Mouse (Mus musculus): ENCODE measurements at regions not wholly inside any gene's neighbourhood (a gene's known extent, or its start where the extent isn't known, plus 50 kb on each side); places are given as distances from the start of the nearest gene placed in this dataset.

GRCm38 (mm10) chr8:80422190-80422589, 71.4 kb upstream of the Gypa start:
- ATAC-seq (ENCODE audit: low FRiP score): no peak
- Histone ChIP-seq H3K4me1 (replicated peaks) (no peaks in the 10 kb centered on the region), H3K9ac (no peak overlapping the region), H3K4me3 (no peak overlapping the region), H3K36me3 (no peaks in the 10 kb centered on the region), H3K9me3 (no peaks in the 10 kb centered on the region), H3K27me3 (no peaks in the 10 kb centered on the region), H3K4me2 (no peak overlapping the region), H3K27ac (no peak overlapping the region)
- 88% methylated on average over 6 of the region's 6 CpGs for WGBS

- Histone ChIP-seq H3K9ac (no peak overlapping the region), H3K4me2 (no peak overlapping the region), H3K27ac (no peak overlapping the region), H3K9me3 (no peaks in the 10 kb centered on the region), H3K27me3 (no peaks in the 10 kb centered on the region), H3K4me1 (replicated peaks) (no peaks in the 10 kb centered on the region), H3K4me3 (no peak overlapping the region), H3K36me3 (no peaks in the 10 kb centered on the region)
- 92% methylated on average over 4 of the region's 4 CpGs for WGBS
- ATAC-seq (ENCODE audit: low FRiP score): no peak
Measured at GRCm38 (mm10) chr8:80416121-80416520, 77.5 kb upstream of the Gypa start.

- H3K36me3 ChIP-seq: no peaks in the 10 kb centered on the region
- ATAC-seq (ENCODE audit: low FRiP score): no peak
- no peak overlapping the region for H3K4me3 ChIP-seq
- H3K9me3 ChIP-seq: no peaks in the 10 kb centered on the region
- no peak overlapping the region for H3K9ac ChIP-seq
- 84% methylated on average over 2 of the region's 2 CpGs for WGBS
- no peaks in the 10 kb centered on the region for H3K27me3 ChIP-seq
- H3K4me2 ChIP-seq: no peak overlapping the region
- no peak overlapping the region for H3K27ac ChIP-seq
- H3K4me1 ChIP-seq (replicated peaks): no peaks in the 10 kb centered on the region
Measured at GRCm38 (mm10) chr8:80399594-80400207, 93.9 kb upstream of the Gypa start.

GRCm38 (mm10) chr8:80395010-80395409, 98.6 kb upstream of the Gypa start:
- no peaks in the 10 kb centered on the region for H3K27me3 ChIP-seq
- WGBS: 77% methylated on average over 5 of the region's 5 CpGs

GRCm38 (mm10) chr8:80393111-80393510, 100.5 kb upstream of the Gypa start:
- Histone ChIP-seq H3K4me2 (no peak overlapping the region), H3K4me3 (no peak overlapping the region), H3K27ac (no peak overlapping the region), H3K9me3 (no peaks in the 10 kb centered on the region), H3K27me3 (no peaks in the 10 kb centered on the region), H3K4me1 (replicated peaks) (no peaks in the 10 kb centered on the region), H3K36me3 (no peaks in the 10 kb centered on the region), H3K9ac (no peak overlapping the region)
- no peak for ATAC-seq (ENCODE audit: low FRiP score)
- WGBS: 75% methylated on average over 3 of the region's 3 CpGs

More at GRCm38 (mm10) chr8:80395010-80395409, 98.6 kb upstream of the Gypa start:
- no peak overlapping the region for H3K4me3 ChIP-seq
- no peaks in the 10 kb centered on the region for H3K36me3 ChIP-seq
- ATAC-seq (ENCODE audit: low FRiP score): no peak
- H3K4me2 ChIP-seq: no peak overlapping the region
- H3K9ac ChIP-seq: no peak overlapping the region
- no peaks in the 10 kb centered on the region for H3K4me1 ChIP-seq (replicated peaks)
- H3K27ac ChIP-seq: no peak overlapping the region
- H3K9me3 ChIP-seq: no peaks in the 10 kb centered on the region

- H3K4me3 ChIP-seq: no peak overlapping the region
- H3K27me3 ChIP-seq: no peaks in the 10 kb centered on the region
- H3K9me3 ChIP-seq: no peaks in the 10 kb centered on the region
- no peaks in the 10 kb centered on the region for H3K4me1 ChIP-seq (replicated peaks)
- 93% methylated on average over 2 of the region's 2 CpGs for WGBS
- H3K4me2 ChIP-seq: no peak overlapping the region
- no peak overlapping the region for H3K27ac ChIP-seq
- no peak for ATAC-seq (ENCODE audit: low FRiP score)
- no peaks in the 10 kb centered on the region for H3K36me3 ChIP-seq
- no peak overlapping the region for H3K9ac ChIP-seq
Measured at GRCm38 (mm10) chr8:80369221-80369620, 124.4 kb upstream of the Gypa start.

- Histone ChIP-seq H3K27ac (no peak overlapping the region), H3K4me2 (no peak overlapping the region), H3K9ac (no peak overlapping the region), H3K9me3 (no peaks in the 10 kb centered on the region), H3K4me3 (no peak overlapping the region), H3K4me1 (replicated peaks) (no peaks in the 10 kb centered on the region), H3K36me3 (no peaks in the 10 kb centered on the region), H3K27me3 (no peaks in the 10 kb centered on the region)
- WGBS: 84% methylated on average over 7 of the region's 7 CpGs
- ATAC-seq (ENCODE audit: low FRiP score): no peak
Measured at GRCm38 (mm10) chr8:80364059-80364458, 129.5 kb upstream of the Gypa start.

- Histone ChIP-seq H3K4me3 (no peak overlapping the region), H3K4me1 (replicated peaks) (no peaks in the 10 kb centered on the region), H3K27me3 (no peaks in the 10 kb centered on the region), H3K4me2 (no peak overlapping the region), H3K36me3 (no peaks in the 10 kb centered on the region), H3K27ac (no peak overlapping the region), H3K9me3 (no peaks in the 10 kb centered on the region), H3K9ac (no peak overlapping the region)
- ATAC-seq (ENCODE audit: low FRiP score): no peak
- WGBS: 94% methylated on average over 4 of the region's 4 CpGs
Measured at GRCm38 (mm10) chr8:80343299-80343698, 150.3 kb upstream of the Gypa start.

GRCm38 (mm10) chr8:80337872-80338271, 155.7 kb upstream of the Gypa start:
- H3K4me2 ChIP-seq: no peak overlapping the region
- no peaks in the 10 kb centered on the region for H3K4me1 ChIP-seq (replicated peaks)
- no peak overlapping the region for H3K27ac ChIP-seq
- H3K4me3 ChIP-seq: no peak overlapping the region
- H3K36me3 ChIP-seq: no peaks in the 10 kb centered on the region
- WGBS: 81% methylated on average over 2 of the region's 2 CpGs
- no peak for ATAC-seq (ENCODE audit: low FRiP score)
- no peak overlapping the region for H3K9ac ChIP-seq
- no peaks in the 10 kb centered on the region for H3K9me3 ChIP-seq
- no peaks in the 10 kb centered on the region for H3K27me3 ChIP-seq

GRCm38 (mm10) chr8:80328676-80329075, 164.9 kb upstream of the Gypa start:
- WGBS: 83% methylated on average over 2 of the region's 2 CpGs
- no peak for ATAC-seq (ENCODE audit: low FRiP score)
- Histone ChIP-seq H3K4me3 (no peak overlapping the region), H3K36me3 (no peaks in the 10 kb centered on the region), H3K4me2 (no peak overlapping the region), H3K9ac (no peak overlapping the region), H3K27ac (no peak overlapping the region), H3K4me1 (replicated peaks) (no peaks in the 10 kb centered on the region), H3K27me3 (no peaks in the 10 kb centered on the region), H3K9me3 (no peaks in the 10 kb centered on the region)

GRCm38 (mm10) chr8:80325859-80326258, 167.7 kb upstream of the Gypa start:
- no peaks in the 10 kb centered on the region for H3K9me3 ChIP-seq
- no peak overlapping the region for H3K27ac ChIP-seq
- H3K4me2 ChIP-seq: no peak overlapping the region
- no peaks in the 10 kb centered on the region for H3K4me1 ChIP-seq (replicated peaks)
- H3K36me3 ChIP-seq: no peaks in the 10 kb centered on the region
- no peak overlapping the region for H3K9ac ChIP-seq
- H3K4me3 ChIP-seq: no peak overlapping the region
- 97% methylated on average over 3 of the region's 3 CpGs for WGBS
- no peak for ATAC-seq (ENCODE audit: low FRiP score)
- H3K27me3 ChIP-seq: no peaks in the 10 kb centered on the region

- Histone ChIP-seq H3K27ac (no peak overlapping the region), H3K4me3 (no peak overlapping the region), H3K27me3 (no peaks in the 10 kb centered on the region), H3K4me2 (no peak overlapping the region), H3K4me1 (replicated peaks) (no peaks in the 10 kb centered on the region), H3K36me3 (no peaks in the 10 kb centered on the region), H3K9ac (no peak overlapping the region), H3K9me3 (no peaks in the 10 kb centered on the region)
- WGBS: 78% methylated on average over 4 of the region's 4 CpGs
- ATAC-seq (ENCODE audit: low FRiP score): no peak
Measured at GRCm38 (mm10) chr8:80325132-80325531, 168.4 kb upstream of the Gypa start.

- no peak for ATAC-seq (ENCODE audit: low FRiP score)
- H3K27ac ChIP-seq: peak overlapping the region; percentile 6; the same call in 1 of the 2 replicates
Measured at GRCm38 (mm10) chr8:80318231-80318870, 175.2 kb upstream of the Gypa start.

More at GRCm38 (mm10) chr8:80318231-80318870, 175.2 kb upstream of the Gypa start:
- 52% methylated on average over 6 of the region's 6 CpGs for WGBS
- Histone ChIP-seq H3K4me3 (no peak overlapping the region), H3K27me3 (peaks cover 3% of the 10 kb centered on the region; the same call in 1 of the 2 replicates), H3K4me1 (replicated peaks) (peaks cover 34% of the 10 kb centered on the region), H3K4me2 (no peak overlapping the region), H3K36me3 (no peaks in the 10 kb centered on the region), H3K9ac (no peak overlapping the region), H3K9me3 (no peaks in the 10 kb centered on the region)

Measured in hindbrain, embryonic 13.5 days (tissue).